10 mouse cellular contexts compared by ENCODE assay signal in genomic region chr7:66136187-66136586, GRCm38 (mm10). TPM values are rescaled to one million over a fixed set of nuclear protein-coding genes. Genes with fewer than 3 reads are reported as not detected.
DNase-seq lines count a peak whose midpoint lies in the region; ATAC-seq and TF ChIP-seq lines count a peak whose summit lies in the region.
"Had no signal": no experiment of that assay in that cellular context is flagged by ENCODE, and none has a peak within 500 bp of the region (broad histone marks: within the 10 kb centered on the region; RNA-seq: fewer than 3 reads in every experiment).

No protein-coding gene starts in this region.

- no peak for ATAC-seq in heart, embryonic 15.5 days (replicated peaks; ENCODE audit: insufficient number of reproducible peaks, insufficient read depth, low FRiP score, low read depth)
- ATAC-seq in heart, embryonic 11.5 days (replicated peaks; ENCODE audit: insufficient number of reproducible peaks, low FRiP score, low TSS enrichment), result no peak
- ATAC-seq in common myeloid progenitor, adult 5-6 weeks (replicated peaks; ENCODE audit: low read depth, poor library complexity, severe bottlenecking), result 0 out of 2 replicates have a peak, but pooled peaks have one; percentile 6
- no peak for ATAC-seq in liver, embryonic 11.5 days (replicated peaks; ENCODE audit: low FRiP score)

- no peak for TF ChIP-seq RAD21 in MEL (IDR thresholded peaks at IDR 0.05; ENCODE audit: low read depth, low read length)

- TF ChIP-seq CTCF in MEL (IDR thresholded peaks at IDR 0.05 in 2 of 3, conservative IDR thresholded peaks at IDR 0.05 in 1 of 3; ENCODE audit: control insufficient read depth in 1 of 3, insufficient read depth in 1 of 3, low read depth in 2 of 3, low read length in 3 of 3, poor library complexity in 1 of 3, severe bottlenecking in 1 of 3), result no peak

- no peak for TF ChIP-seq POLR2A in MEL (IDR thresholded peaks at IDR 0.05; ENCODE audit: control insufficient read depth in 1 of 2, insufficient read depth in 1 of 2, low read depth in 1 of 2, low read length in 2 of 2, poor library complexity in 1 of 2)

- H3K9me3 ChIP-seq in heart, embryonic 15.5 days (replicated peaks), result no peaks in the 10 kb centered on the region
- H3K9me3 ChIP-seq in heart, embryonic 11.5 days (replicated peaks; ENCODE audit: control insufficient read depth, low read length), result no peaks in the 10 kb centered on the region
- no peaks in the 10 kb centered on the region for H3K9me3 ChIP-seq in MEL (replicated peaks; ENCODE audit: insufficient read depth, low read length)
- no peaks in the 10 kb centered on the region for H3K9me3 ChIP-seq in liver, embryonic 11.5 days (ENCODE audit: control insufficient read depth, low read length)

- H3K9ac ChIP-seq in heart, embryonic 15.5 days, result no peak overlapping the region
- H3K9ac ChIP-seq in heart, embryonic 11.5 days (ENCODE audit: low read depth, low read length), result no peak overlapping the region
- no peak overlapping the region for H3K9ac ChIP-seq in MEL (ENCODE audit: control insufficient read depth, low read depth, low read length, poor library complexity, severe bottlenecking)
- no peak overlapping the region for H3K9ac ChIP-seq in liver, embryonic 11.5 days (ENCODE audit: low read depth, low read length)

- peaks cover 4% of the 10 kb centered on the region; the same call in 1 of the 2 replicates for H3K36me3 ChIP-seq in heart, embryonic 15.5 days
- H3K36me3 ChIP-seq in heart, embryonic 11.5 days (ENCODE audit: control insufficient read depth, insufficient read depth, low read length), result peaks cover 4% of the 10 kb centered on the region
- H3K36me3 ChIP-seq in MEL (ENCODE audit: control insufficient read depth in 1 of 2, insufficient read depth in 2 of 2, low read length in 2 of 2), result peaks cover 0 to 18% of the 10 kb centered on the region in 2 experiments; a peak in 2 of 4 replicates
- peaks cover 10% of the 10 kb centered on the region; the same call in 1 of the 2 replicates for H3K36me3 ChIP-seq in liver, embryonic 11.5 days (ENCODE audit: control insufficient read depth, insufficient read depth, low read length)

- no peaks in the 10 kb centered on the region for H3K27me3 ChIP-seq in heart, embryonic 15.5 days
- no peaks in the 10 kb centered on the region for H3K27me3 ChIP-seq in heart, embryonic 11.5 days (ENCODE audit: control insufficient read depth, insufficient read depth, low read length)
- no peaks in the 10 kb centered on the region for H3K27me3 ChIP-seq in MEL (ENCODE audit: control insufficient read depth in 1 of 2, insufficient read depth in 2 of 2, low read length in 2 of 2)
- no peaks in the 10 kb centered on the region for H3K27me3 ChIP-seq in liver, embryonic 11.5 days (replicated peaks; ENCODE audit: control insufficient read depth, insufficient read depth, low read length)

- H3K27ac ChIP-seq in heart, embryonic 15.5 days, result peak overlapping the region; percentile 28; the same call in 1 of the 2 replicates
- H3K27ac ChIP-seq in heart, embryonic 11.5 days (ENCODE audit: low read depth, low read length), result no peak overlapping the region
- no peak overlapping the region for H3K27ac ChIP-seq in MEL (ENCODE audit: control insufficient read depth, low read depth, low read length)
- peak overlapping the region; percentile 28; the same call in 1 of the 2 replicates for H3K27ac ChIP-seq in liver, embryonic 11.5 days (ENCODE audit: low read depth, low read length)

- peaks cover 34% of the 10 kb centered on the region for H3K4me1 ChIP-seq in heart, embryonic 15.5 days (replicated peaks)
- H3K4me1 ChIP-seq in heart, embryonic 11.5 days (ENCODE audit: control insufficient read depth, insufficient read depth, low read length), result peaks cover 7% of the 10 kb centered on the region
- H3K4me1 ChIP-seq in MEL (ENCODE audit: control insufficient read depth in 1 of 2, insufficient read depth in 2 of 2, low read length in 2 of 2), result peaks cover 14 to 18% of the 10 kb centered on the region in 2 experiments; a peak in 3 of 4 replicates
- H3K4me1 ChIP-seq in liver, embryonic 11.5 days (replicated peaks; ENCODE audit: control insufficient read depth, insufficient read depth, low read length), result peaks cover 52% of the 10 kb centered on the region

- intact Hi-C loops in gastrocnemius, postnatal 14 days (cut with DNase I; ENCODE audit: low total_unique reads), result no loop called here

- H3K4me2 ChIP-seq in heart, embryonic 15.5 days, result no peak overlapping the region
- no peak overlapping the region for H3K4me2 ChIP-seq in heart, embryonic 11.5 days
- no peak overlapping the region for H3K4me2 ChIP-seq in liver, embryonic 11.5 days

- peaks cover 3% of the 10 kb centered on the region; the same call in 1 of the 2 replicates for H3K79me2 ChIP-seq in MEL (ENCODE audit: control insufficient read depth, insufficient read depth, low read length, poor library complexity)

- peak; percentile 46 to 69; a peak in 3 of 4 replicates for TF ChIP-seq EP300 in MEL (IDR thresholded peaks at IDR 0.05; ENCODE audit: low read depth in 1 of 2, low read length in 2 of 2)

- DNase-seq in MEL (ENCODE audit: low read depth, low spot score), result peak; percentile 49
- DNase-seq in liver, embryonic 11.5 days (ENCODE audit: low spot score), result no peak
- no peak for DNase-seq in cerebellum, postnatal 4 days (ENCODE audit: low spot score in 2 of 2)
- no peak for DNase-seq in embryo, embryonic 10.5 days (ENCODE audit: low spot score)
- no peak for DNase-seq in gastrocnemius, postnatal 14 days
- DNase-seq: adrenal gland, postnatal 25 days; kidney, adult 11 months had no signal

- no peak overlapping the region for H3K4me3 ChIP-seq in heart, embryonic 15.5 days
- no peak overlapping the region for H3K4me3 ChIP-seq in heart, embryonic 11.5 days (ENCODE audit: low read depth, low read length)
- H3K4me3 ChIP-seq in MEL (ENCODE audit: control insufficient read depth in 1 of 2, insufficient read depth in 1 of 2, low read depth in 2 of 2, low read length in 2 of 2), result no peak overlapping the region
- no peak overlapping the region for H3K4me3 ChIP-seq in liver, embryonic 11.5 days (ENCODE audit: low read depth, low read length)

TF ChIP-seq in MEL, 35 proteins besides CTCF, POLR2A, EP300 and RAD21:
- no peak for TF ChIP-seq MYB (IDR thresholded peaks at IDR 0.05; ENCODE audit: low read depth, low read length)
- TF ChIP-seq GATA1 (IDR thresholded peaks at IDR 0.05; ENCODE audit: low read depth, low read length), result peak; percentile 62
- 0 out of 2 replicates have a peak, but pooled peaks have one; percentile 26 for TF ChIP-seq RCOR1 (IDR thresholded peaks at IDR 0.05; ENCODE audit: low read depth, low read length)
- TF ChIP-seq ZNF384 (IDR thresholded peaks at IDR 0.05; ENCODE audit: low read depth, low read length), result peak; percentile 80

RNA-seq across cellular contexts. Expression of gene Chsy1, which starts 26.9 kb away (rescaled TPM):
- polyA plus RNA-seq in heart, embryonic 15.5 days (2015; fragmentation: Nextera tagmentation; extraction: Ambion mirVana), result 12.7 and 13.4 TPM in 2 replicates
- 24.1 and 29.0 TPM in 2 replicates for polyA plus RNA-seq in heart, embryonic 11.5 days (2014; fragmentation: Nextera tagmentation; extraction: Ambion mirVana)
- 10.2 and 10.3 TPM in 2 replicates for total RNA-seq in MEL (2012; rRNA removed)
- 1 to 10 TPM in 1 of 2 experiments, not detected in 1; 8.5 TPM for polyA plus RNA-seq in MEL (2012; ENCODE audit: insufficient read depth in 1 of 2, insufficient read length in 2 of 2, low read depth in 1 of 2, low replicate concordance in 2 of 2, missing spikeins in 1 of 2)
- 48.8 and 55.9 TPM in 2 replicates for total RNA-seq in common myeloid progenitor, adult 5-6 weeks (2017)
- polyA plus RNA-seq in liver, embryonic 11.5 days (2014; fragmentation: Nextera tagmentation; extraction: Ambion mirVana), result 22.4 and 23.1 TPM in 2 replicates
- 1 to 10 TPM; 6.9 to 7.6 TPM for total RNA-seq in gastrocnemius, postnatal 14 days (2021)

RNA-seq across cellular contexts. Expression of gene Selenos, which starts 56.7 kb away (rescaled TPM):
- 64.5 and 70.4 TPM in 2 replicates for polyA plus RNA-seq in heart, embryonic 15.5 days (2015; fragmentation: Nextera tagmentation; extraction: Ambion mirVana)
- polyA plus RNA-seq in heart, embryonic 11.5 days (2014; fragmentation: Nextera tagmentation; extraction: Ambion mirVana), result 76.4 and 85.5 TPM in 2 replicates
- 91.8 and 103 TPM in 2 replicates for total RNA-seq in MEL (2012; rRNA removed)
- 10 to 100 TPM in 1 of 2 experiments, not detected in 1; 79.9 TPM for polyA plus RNA-seq in MEL (2012; ENCODE audit: insufficient read depth in 1 of 2, insufficient read length in 2 of 2, low read depth in 1 of 2, low replicate concordance in 2 of 2, missing spikeins in 1 of 2)
- total RNA-seq in common myeloid progenitor, adult 5-6 weeks (2017), result 75.8 and 88.7 TPM in 2 replicates
- polyA plus RNA-seq in liver, embryonic 11.5 days (2014; fragmentation: Nextera tagmentation; extraction: Ambion mirVana), result 103 and 110 TPM in 2 replicates
- 10 to 100 TPM; 23.9 to 24.3 TPM for total RNA-seq in gastrocnemius, postnatal 14 days (2021)

Comparison
In these comparisons a context has a peak if more than half of its experiments do, and no peak if none do; other contexts are left out.
1. H3K27ac ChIP-seq: peak in heart, embryonic 15.5 days (single experiment) and liver, embryonic 11.5 days (single experiment); none in heart, embryonic 11.5 days (single experiment) and MEL (single experiment).